Mouse (Mus musculus): ENCODE measurements around the gene Acot9. TPM values are rescaled to one million over a fixed set of nuclear protein-coding genes. Genes with fewer than 3 reads are reported as not detected.
A peak's percentile ranks its signal among the peaks of the same experiment; 100 is the strongest.

The Acot9 gene
- total RNA-seq (2021), result 10 to 100 TPM; 49.1 to 60.3 TPM
- long read RNA-seq, experiment 1, transcript Acot9-201 (15 exons, 1,752 nt), result major isoform, 64 of 69 reads
- long read RNA-seq, experiment 1, partial matches to known transcripts, result 1 of 69 reads
- long read RNA-seq, experiment 1, other reads (novel, unspliced or antisense), result 3 of 69 reads
- long read RNA-seq, experiment 2, transcript Acot9-201 (15 exons, 1,752 nt), result major isoform, 17 of 19 reads
- long read RNA-seq, experiment 2, partial matches to known transcripts, result 2 of 19 reads
- long read RNA-seq, experiment 2, other reads (novel, unspliced or antisense), result 0 of 19 reads

DNA sequence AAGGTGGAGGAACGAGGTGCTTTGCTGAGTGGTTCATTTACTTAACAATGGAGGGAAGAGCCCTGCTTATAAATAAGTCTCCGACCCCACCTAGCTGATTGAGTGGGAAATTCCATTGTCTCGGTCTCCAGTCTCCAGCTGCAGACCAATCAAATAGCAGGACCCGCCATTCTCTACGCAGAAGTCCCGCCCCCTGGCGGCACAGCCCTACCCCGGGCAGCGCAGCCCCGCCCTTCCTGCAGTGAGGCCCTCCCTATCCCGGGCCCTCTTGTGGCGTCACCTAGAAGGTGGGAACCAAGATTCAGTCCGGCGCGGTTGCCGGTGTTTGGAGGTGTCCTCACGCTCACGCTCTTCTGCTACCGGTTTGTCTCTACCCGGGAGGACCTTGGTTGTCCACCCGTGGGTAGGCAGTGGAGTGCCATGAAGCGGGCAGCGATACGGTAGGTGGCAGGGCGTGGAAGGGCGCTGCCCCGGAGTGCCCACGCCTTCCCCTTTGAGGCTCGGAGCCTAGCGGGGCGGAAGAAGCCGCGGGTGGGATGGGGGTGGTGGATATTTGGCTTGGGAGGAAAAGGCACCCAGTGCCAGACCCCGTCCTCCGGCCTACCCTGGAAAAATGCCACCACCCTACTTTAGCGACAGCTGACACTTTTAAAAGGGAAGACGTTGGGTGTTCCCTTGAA is at the start of gene Acot9:
Gene Acot9 (plus strand): TSS at position 209 of the 680 bp plus-strand sequence.
- peak; percentile 92 to 94 for DNase-seq

DNA sequence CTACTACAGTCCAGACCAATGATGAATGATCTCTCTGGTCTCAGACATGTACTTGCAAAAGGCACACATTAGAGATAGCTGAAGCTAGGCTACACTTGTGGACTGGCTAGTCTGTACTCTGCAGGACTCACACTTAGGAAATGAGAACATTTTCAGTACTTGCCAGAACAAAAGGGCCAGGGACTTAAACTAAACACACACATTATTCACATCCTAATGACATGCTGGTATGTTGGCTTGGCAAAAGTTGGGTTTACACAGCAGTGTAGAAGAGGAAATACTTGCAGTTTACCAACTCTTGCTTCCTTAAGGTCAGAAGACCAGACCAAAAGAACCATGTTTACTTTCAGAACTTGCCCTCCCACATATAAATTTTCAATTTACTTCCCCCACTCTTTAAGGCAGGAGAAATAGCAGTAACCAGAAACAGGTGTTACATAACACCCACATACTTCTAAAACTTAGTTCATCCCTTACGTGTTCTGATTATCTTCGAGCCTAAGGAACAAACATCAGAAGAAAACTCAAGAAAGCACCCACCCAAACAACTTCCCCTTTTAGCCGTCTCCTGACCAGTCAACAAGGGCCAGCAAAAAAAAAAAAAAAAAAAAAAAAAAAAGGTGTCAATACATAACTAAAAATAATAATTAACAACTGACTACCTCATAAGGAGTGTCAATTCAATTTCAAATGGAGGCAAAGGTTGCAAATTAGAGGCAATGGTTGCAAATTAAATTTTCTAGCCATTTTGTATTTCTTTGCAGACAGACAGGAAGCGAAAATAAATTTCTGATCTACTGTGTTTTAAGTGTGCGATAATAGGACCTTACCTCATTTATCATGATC is 47.7 kb upstream of the Acot9 start:
- no peak for DNase-seq

DNA sequence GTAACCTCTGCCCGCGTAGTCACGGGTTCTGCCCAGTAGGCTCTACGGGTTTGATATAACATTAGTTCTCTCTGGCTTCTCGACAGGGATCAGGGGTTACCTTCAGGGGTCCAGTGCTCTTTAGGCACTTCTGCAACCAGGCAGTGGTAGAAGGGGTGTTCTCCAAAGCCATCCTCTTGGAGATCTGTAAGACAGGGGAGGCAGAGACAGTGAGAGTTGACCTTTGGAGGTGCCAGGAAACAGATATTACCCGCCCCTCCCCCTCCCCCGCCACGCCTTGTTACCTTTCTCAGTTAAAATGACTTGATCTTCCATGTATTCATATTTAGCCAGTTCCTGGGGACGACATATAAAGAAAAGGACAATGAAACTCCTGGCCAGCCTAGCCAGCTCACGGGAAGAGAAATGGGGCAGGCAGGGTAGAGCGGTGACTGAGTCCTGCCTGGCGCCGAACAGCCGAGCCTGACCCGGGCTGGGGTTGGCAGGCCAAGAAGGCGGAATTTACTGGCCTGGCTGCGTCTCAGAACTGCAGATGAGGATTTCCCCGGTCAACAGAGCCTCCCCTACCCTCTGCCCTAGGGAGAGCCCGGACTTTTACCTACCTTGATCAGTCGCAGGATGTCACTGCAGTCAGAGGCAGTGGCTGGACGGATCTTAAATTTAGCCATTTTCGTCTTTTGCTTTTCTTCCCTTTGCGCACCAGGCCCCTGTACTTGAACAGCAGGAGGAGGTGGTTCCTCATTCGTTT is 46.6 kb upstream of the Acot9 start:
- peak; percentile 35 to 44 for DNase-seq

DNA sequence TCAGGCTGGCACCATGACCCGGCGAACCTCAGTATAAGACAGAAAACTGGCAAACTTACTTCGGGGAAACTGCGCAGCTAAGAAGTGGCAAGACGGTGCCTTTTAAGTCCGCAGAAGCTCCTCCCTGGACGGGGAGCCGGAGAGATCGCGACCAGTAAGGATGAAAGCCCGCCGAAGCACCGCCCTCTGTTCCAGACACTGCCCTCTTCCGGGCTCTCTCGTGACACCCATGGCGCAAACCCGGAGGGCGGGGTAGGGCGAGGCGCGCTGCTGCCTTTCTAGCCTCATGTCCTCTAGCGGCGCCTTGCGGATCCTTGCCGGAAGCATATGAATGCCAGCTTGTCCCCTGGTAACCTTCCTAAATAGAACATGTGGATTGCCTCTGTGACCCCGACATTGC is 46.0 kb upstream of the Acot9 start, which contains the start of gene Sat1:
Gene Sat1 (minus strand): TSS at position 179 of the 400 bp plus-strand sequence.
- DNase-seq, result peak; percentile 93 to 94

DNA sequence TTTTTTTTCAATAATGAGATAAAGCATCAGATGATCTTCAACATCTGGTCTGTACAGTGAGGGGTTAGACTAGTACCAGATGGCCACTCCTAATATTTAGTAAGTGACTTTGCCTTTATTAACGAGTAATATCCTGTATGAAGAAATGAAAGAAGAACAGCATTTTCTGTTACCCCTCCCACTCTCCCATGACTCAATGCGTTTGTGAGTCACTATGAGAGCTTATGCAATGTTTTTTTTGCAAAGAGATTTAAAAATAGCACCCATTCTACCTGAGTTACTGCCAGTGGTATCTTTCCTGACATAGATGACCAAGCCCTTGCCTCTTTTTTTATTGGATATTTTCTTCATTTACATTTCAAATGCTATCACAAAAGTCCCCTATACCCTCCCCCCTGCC is 44.0 kb upstream of the Acot9 start:
- peak in 1 of 2 experiments; percentile 11 for DNase-seq

DNA sequence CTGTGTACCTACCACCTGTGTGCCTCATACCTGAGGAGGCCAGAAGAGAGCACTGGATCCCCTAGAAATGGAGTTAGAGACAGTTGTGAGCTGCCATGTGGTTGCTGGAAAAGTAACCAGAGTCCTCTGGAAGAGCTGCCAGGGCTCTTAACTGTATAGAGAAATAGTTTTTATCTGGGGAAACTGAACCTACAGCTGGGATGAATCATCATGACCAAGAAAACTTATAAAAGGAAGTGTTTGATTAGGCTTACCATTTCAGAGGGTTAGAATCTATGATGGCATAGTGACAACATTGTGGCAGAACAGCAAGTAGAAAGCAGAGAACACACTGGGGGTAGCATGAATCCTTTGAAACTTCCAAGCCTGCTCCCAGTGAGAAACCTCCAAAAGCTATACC is 5.4 kb upstream of the Acot9 start:
- no peak for DNase-seq

DNA sequence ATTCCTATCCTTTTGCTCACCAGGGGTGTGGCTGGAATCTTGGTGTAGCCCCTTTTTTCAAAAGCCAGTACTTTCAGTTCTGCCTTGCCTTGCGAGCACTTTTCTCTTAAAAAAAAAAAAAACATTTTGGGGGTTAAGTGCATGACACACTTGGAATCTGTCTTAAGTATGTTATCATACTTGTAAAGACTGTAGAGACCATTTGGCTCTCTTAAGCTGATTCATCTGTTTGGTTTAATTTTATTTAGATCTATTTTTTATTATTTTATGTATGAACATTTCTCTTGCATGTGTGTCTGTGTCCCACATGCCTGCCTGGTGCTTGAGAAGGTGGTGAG is 641 bp downstream of the Acot9 start:
- DNase-seq, result no peak

DNA sequence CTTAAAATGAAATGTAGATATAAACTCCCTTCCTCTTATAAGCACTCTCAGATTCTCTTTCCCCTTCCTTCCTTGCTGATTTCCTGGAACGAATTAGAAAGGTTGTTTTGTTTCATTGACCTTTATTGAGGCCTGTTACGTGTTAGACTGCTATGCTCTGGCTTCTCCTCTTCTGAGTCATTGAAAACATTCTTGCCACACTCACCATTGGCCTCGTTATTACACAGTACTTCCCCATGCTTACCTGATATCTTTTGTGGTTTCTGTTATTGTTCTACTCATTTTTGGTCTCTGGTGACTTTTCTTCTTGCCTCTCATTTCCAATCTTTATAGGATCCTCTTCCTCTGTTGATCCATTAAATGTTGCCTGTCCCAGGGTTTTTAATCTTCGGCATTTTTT is 16.2 kb downstream of the Acot9 start:
- DNase-seq, result no peak

DNA sequence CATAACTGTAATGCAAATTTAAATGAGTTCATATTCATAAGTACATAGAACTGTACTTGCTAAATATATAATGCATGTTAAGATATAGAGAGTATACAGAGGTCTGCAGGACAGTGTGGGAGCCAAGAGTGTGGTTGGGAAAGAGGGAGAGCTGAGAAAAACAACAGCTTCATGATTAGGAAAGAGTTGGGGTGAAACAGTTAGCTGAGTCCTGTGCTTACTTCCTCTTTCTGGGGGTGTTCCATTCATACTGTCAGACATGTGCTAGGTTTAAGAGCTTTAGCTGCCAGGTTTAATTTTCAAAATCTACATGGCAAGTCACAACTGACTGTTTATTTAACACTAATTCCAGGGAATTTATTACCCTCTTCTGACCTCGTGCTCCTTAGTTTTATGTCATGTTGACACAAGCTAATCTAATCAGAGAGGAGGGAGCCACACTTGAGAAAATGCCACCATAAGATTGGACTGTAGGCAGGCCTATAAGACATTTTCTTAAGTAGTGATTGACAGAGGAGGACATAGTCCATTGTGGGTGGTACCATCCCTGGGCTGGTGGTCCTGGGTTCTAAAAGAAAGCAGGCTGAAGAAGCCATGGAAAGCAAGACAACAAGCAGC is 18.3 kb downstream of the Acot9 start:
- no peak for DNase-seq

DNA sequence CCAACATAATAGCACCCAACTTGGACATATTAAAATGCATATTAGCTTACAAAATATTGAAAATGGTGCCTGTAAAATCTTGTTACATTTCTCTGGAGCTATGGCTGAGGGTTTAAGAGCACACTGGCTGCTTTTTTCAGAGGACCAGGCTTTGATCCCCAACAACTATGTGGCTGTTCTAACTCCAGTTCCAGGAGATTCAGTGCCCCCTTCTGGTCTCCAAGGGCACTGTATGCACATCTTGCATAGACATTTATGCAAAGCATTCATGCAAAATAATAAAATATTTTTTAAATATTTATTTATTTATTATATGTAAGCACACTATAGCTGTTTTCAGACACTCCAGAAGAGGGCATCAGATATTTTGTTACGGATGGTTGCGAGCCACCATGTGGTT is 44.1 kb downstream of the Acot9 start:
- DNase-seq, result peak in 1 of 2 experiments; percentile 3

DNA sequence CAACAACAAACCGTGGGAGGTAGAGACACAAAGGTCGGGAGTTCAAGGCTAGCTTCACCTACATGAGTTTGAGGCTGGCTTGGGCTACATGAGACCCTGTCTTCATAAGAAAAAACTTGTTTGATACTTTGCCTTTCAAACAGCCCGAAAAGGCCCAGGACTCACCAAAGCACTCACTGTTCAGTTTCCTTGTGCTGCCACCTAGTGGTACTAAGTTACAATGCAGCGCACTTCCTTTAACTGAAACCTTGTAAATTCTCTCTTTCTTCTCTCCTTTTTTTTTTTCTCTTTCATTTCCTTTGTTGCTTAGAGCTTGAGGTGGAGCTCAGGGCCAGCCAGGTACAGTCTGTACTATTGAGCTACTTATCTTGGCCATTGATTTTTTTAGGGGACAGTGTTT is 55.8 kb downstream of the Acot9 start:
- peak in 1 of 2 experiments; percentile 26 for DNase-seq

DNA sequence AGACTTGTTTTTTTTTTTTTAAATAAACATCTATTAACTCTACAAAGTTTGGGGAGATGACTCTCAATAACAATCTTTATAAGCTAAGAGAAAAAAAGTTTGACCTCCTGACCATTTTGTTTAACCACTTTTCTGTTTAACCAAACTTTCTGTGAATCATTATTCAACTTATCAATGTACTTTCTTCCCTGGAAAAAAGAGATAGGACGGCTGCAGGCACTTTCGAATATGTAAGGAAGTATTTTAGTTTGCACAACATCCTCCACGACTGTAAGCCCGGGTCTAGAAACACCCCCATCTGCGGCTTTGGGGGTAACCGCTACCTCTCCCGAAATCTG is 75.3 kb downstream of the Acot9 start:
- no peak for DNase-seq

DNA sequence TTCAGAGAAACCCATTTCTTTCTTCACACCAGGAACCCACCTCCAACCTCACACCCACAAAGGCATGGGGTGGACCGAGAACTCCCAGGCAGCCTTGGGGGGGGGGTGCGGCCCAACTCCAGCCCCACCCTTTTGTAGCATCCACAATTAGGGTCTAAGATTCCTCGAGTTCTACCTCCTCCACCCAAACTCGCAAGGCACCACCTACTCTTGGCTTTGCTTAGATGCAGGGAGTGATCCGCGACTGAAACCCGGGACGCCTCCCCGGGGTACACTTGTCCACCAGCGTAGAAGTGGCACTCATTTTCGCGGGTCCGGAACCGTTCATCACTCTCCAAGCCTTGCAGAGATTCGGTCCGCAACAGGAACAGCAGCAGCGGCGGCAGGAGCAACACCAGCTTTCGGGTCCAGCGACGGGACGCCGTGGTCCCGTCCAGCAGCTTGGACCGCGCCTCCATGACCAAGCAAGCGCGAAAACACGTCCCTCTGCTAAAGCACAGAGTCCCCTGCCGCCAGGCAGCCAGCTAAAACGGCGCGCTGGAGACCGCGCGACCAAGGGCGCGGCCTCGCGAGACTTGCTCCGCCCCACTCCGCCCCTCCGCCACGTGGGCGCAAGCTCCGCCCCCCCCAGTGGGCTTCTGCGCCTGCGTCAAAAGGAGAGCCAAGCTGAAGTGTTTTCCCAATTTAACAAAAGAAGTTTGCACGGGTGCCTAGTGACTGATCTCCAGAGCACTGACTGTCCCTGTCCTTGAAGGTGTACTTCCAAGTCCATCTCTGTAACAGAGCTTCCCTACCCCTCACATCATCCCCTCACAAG is 75.9 kb downstream of the Acot9 start:
- peak; percentile 80 to 89 for DNase-seq

DNA sequence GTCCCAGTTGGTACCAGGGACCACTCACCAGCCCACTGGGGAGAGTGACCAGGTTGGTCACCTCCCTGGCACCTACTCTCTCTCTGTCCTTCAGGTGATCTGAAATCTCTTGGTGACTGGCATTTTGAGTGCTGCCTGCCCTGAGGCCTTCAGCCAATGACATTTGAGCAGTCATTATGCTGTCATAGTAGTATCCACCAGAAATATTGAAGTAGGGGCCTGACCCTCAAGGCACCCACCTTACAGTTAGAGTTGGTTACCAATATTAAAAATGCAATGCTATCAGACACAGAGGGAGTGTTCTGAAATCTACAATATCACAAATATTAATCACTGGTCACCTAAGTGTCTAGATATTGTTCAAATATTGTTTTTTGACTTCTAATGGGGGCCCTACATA is 78.4 kb downstream of the Acot9 start, which contains the start of gene Prdx4:
Gene Prdx4 (minus strand): TSS at position 101 of the 400 bp plus-strand sequence.
- DNase-seq, result no peak

DNA sequence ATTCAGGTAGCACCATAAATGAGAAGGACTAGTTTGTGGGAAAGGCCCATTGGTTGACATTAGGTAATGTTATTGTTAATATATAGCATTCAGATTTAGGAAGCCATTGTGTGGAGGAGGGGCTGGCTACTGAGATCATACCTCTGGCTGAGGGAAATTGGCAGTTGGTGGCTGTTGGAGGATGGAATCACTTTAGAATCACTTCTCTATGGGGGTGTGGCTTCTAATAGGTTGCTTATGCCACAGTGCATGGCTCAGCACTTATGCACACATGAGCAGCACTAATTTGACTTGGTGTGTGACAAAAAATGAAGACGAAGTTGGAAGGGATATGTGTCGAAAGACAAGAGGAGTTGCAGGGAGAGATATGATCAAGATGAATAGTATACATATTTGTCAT is 84.0 kb downstream of the Acot9 start:
- no peak for DNase-seq

Other genes with a start within 250 kb of the Acot9 start
- not detected for gene Magea5, start 199.3 kb upstream of the Acot9 start, total RNA-seq (2021)
- not detected for gene Magea1, start 172.7 kb upstream of the Acot9 start, total RNA-seq (2021)
- not detected for gene Magea2, start 168.8 kb upstream of the Acot9 start, total RNA-seq (2021)
- not detected for gene Cldn34b2, start 134.0 kb upstream of the Acot9 start, total RNA-seq (2021)
- 100 to 1,000 TPM; 111 to 142 TPM for gene Sat1, start 46.0 kb upstream of the Acot9 start, total RNA-seq (2021)
- gene Prdx4, start 78.3 kb downstream of the Acot9 start, total RNA-seq (2021), result 10 to 100 TPM; 31.7 to 38.5 TPM

All from adrenal gland, postnatal 36 days (tissue).